9 mouse cellular contexts compared by ENCODE assay signal in genomic region chr4:100407261-100407874, GRCm38 (mm10).
DNase-seq lines count a peak whose midpoint lies in the region; ATAC-seq and TF ChIP-seq lines count a peak whose summit lies in the region.
"Had no signal": no experiment of that assay in that cellular context is flagged by ENCODE, and none has a peak within 500 bp of the region (broad histone marks: within the 10 kb centered on the region; RNA-seq: fewer than 3 reads in every experiment).

No protein-coding gene starts in this region.

- H3K4me3 ChIP-seq in embryonic facial prominence, embryonic 11.5 days (ENCODE audit: low read depth, low read length), result no peak overlapping the region
- H3K4me3 ChIP-seq in heart, postnatal 0 days (ENCODE audit: low read depth, low read length), result no peak overlapping the region
- H3K4me3 ChIP-seq in lung, embryonic 15.5 days, result no peak overlapping the region
- H3K4me3 ChIP-seq: megakaryocyte, embryonic 14.5 days had no signal

- no peak for TF ChIP-seq EP300 in heart, postnatal 0 days (IDR thresholded peaks at IDR 0.05; ENCODE audit: low read depth)

- no peaks in the 10 kb centered on the region for H3K9me3 ChIP-seq in embryonic facial prominence, embryonic 11.5 days (replicated peaks; ENCODE audit: control insufficient read depth, low read length)
- no peaks in the 10 kb centered on the region for H3K9me3 ChIP-seq in heart, postnatal 0 days (replicated peaks; ENCODE audit: control insufficient read depth, low read length)
- no peaks in the 10 kb centered on the region for H3K9me3 ChIP-seq in lung, embryonic 15.5 days
- H3K9me3 ChIP-seq: megakaryocyte, embryonic 14.5 days had no signal

- H3K4me2 ChIP-seq in embryonic facial prominence, embryonic 11.5 days (ENCODE audit: low read depth, low read length), result no peak overlapping the region
- H3K4me2 ChIP-seq in heart, postnatal 0 days (ENCODE audit: low read depth, low read length), result no peak overlapping the region
- no peak overlapping the region; the same call in 1 of the 2 replicates for H3K4me2 ChIP-seq in lung, embryonic 15.5 days

- ATAC-seq in embryonic facial prominence, embryonic 11.5 days (replicated peaks; ENCODE audit: insufficient number of reproducible peaks, low FRiP score, low TSS enrichment, low read depth), result no peak
- ATAC-seq in heart, postnatal 0 days (ENCODE audit: insufficient read depth, low read depth), result no peak
- no peak for ATAC-seq in lung, embryonic 15.5 days (ENCODE audit: borderline replicate concordance, extremely low read depth, low FRiP score, low TSS enrichment)
- ATAC-seq in monocyte, adult 5-6 weeks (replicated peaks; ENCODE audit: insufficient number of reproducible peaks, low FRiP score, low TSS enrichment, poor library complexity, severe bottlenecking), result no peak

- no peak overlapping the region for H3K9ac ChIP-seq in embryonic facial prominence, embryonic 11.5 days (replicated peaks; ENCODE audit: low read length)
- H3K9ac ChIP-seq in heart, postnatal 0 days (replicated peaks; ENCODE audit: low read depth, low read length), result 0 out of 2 replicates have a peak overlapping the region, but pooled peaks have one; percentile 6
- H3K9ac ChIP-seq in lung, embryonic 15.5 days, result no peak overlapping the region

- no peaks in the 10 kb centered on the region for H3K27me3 ChIP-seq in embryonic facial prominence, embryonic 11.5 days (ENCODE audit: control insufficient read depth, insufficient read depth, low read length)
- H3K27me3 ChIP-seq in heart, postnatal 0 days (ENCODE audit: control insufficient read depth, insufficient read depth, low read length), result no peaks in the 10 kb centered on the region
- H3K27me3 ChIP-seq in lung, embryonic 15.5 days, result no peaks in the 10 kb centered on the region
- H3K27me3 ChIP-seq: megakaryocyte, embryonic 14.5 days had no signal

- H3K27ac ChIP-seq in embryonic facial prominence, embryonic 11.5 days (replicated peaks; ENCODE audit: low read depth, low read length), result no peak overlapping the region
- H3K27ac ChIP-seq in heart, postnatal 0 days (ENCODE audit: low read depth), result 0 out of 2 replicates have a peak overlapping the region, but pooled peaks have one; percentile 28
- H3K27ac ChIP-seq in lung, embryonic 15.5 days, result peak overlapping the region; percentile 34; the same call in 1 of the 2 replicates

- H3K36me3 ChIP-seq in embryonic facial prominence, embryonic 11.5 days (replicated peaks; ENCODE audit: control insufficient read depth, insufficient read depth, low read depth, low read length), result no peaks in the 10 kb centered on the region
- H3K36me3 ChIP-seq in heart, postnatal 0 days (replicated peaks; ENCODE audit: control insufficient read depth, insufficient read depth, low read length), result peaks cover 6% of the 10 kb centered on the region; the same call in 1 of the 2 replicates
- H3K36me3 ChIP-seq in lung, embryonic 15.5 days, result peaks cover 8% of the 10 kb centered on the region; the same call in 1 of the 2 replicates

- H3K4me1 ChIP-seq in embryonic facial prominence, embryonic 11.5 days (ENCODE audit: control insufficient read depth, insufficient read depth, low read length), result no peaks in the 10 kb centered on the region
- H3K4me1 ChIP-seq in heart, postnatal 0 days (ENCODE audit: control insufficient read depth, insufficient read depth), result 0 out of 2 replicates have a peak, but pooled peaks cover 6% of the 10 kb centered on the region
- H3K4me1 ChIP-seq in lung, embryonic 15.5 days, result peaks cover 15% of the 10 kb centered on the region
- H3K4me1 ChIP-seq: megakaryocyte, embryonic 14.5 days had no signal

- peak; percentile 95 for DNase-seq in NIH3T3 (ENCODE audit: low read depth)
- DNase-seq in adrenal gland, postnatal 36 days, result peak; percentile 81 to 84
- DNase-seq in embryonic facial prominence, embryonic 11.5 days (ENCODE audit: low spot score), result peak; percentile 87
- peak; percentile 50 for DNase-seq in heart, postnatal 0 days (ENCODE audit: low spot score)
- DNase-seq in large intestine, adult 2 months (ENCODE audit: low read depth, low spot score), result peak; percentile 50
- DNase-seq in right cerebral cortex, postnatal 4 days, result peak; percentile 82

- peak; percentile 84 for TF ChIP-seq CTCF in heart, postnatal 0 days (IDR thresholded peaks at IDR 0.05; ENCODE audit: low read depth)

- WGBS in embryonic facial prominence, embryonic 11.5 days, result 26% methylated on average over 9 of the region's 9 CpGs
- 29% methylated on average over 9 of the region's 9 CpGs for WGBS in heart, postnatal 0 days
- 28% methylated on average over 9 of the region's 9 CpGs for WGBS in large intestine, adult 2 months
- 21% methylated on average over 9 of the region's 9 CpGs for WGBS in lung, embryonic 15.5 days
